Mouse (Mus musculus) lung, postnatal 0 days (tissue): ENCODE data around the gene Tgfb2. TPM values are rescaled to one million over a fixed set of nuclear protein-coding genes. Genes with fewer than 3 reads are reported as not detected.
A peak's percentile ranks its signal among the peaks of the same experiment; 100 is the strongest.

Source experiments
- ATAC-seq: fragments of 200-750 bp; cut with Nextera tagmentation; 2 replicates; pipeline ENCODE4 v1.8.0; 2017; ENCODE audit warnings: moderate library complexity
- DNase-seq: peaks from one replicate; pipeline ENCODE4 v3.0.0-alpha.2; 2016; ENCODE audit warnings: low spot score
- H3K27ac ChIP-seq: fragments of 300-500 bp; sonication (generic); 2 replicates; pipeline ENCODE4 v1.5.1; 2014; ENCODE audit warnings: antibody characterized with exemption, mild to moderate bottlenecking, low read length, mixed read lengths
- H3K27me3 ChIP-seq: fragments of 300-500 bp; sonication (generic); replicated peaks from 2 replicates; pipeline ENCODE4 v1.6.1; 2014; ENCODE audit warnings: low read length, mixed read lengths; ENCODE audit not compliant: insufficient read depth
- H3K36me3 ChIP-seq: fragments of 300-500 bp; sonication (generic); 2 replicates; pipeline ENCODE4 v1.6.1; 2014; ENCODE audit warnings: low read length, mixed read lengths; ENCODE audit not compliant: insufficient read depth
- H3K4me1 ChIP-seq: fragments of 300-500 bp; sonication (generic); 2 replicates; pipeline ENCODE4 v1.6.1; 2014; ENCODE audit warnings: antibody characterized with exemption, low read depth, low read length, mixed read lengths; ENCODE audit not compliant: insufficient read depth
- H3K4me2 ChIP-seq: fragments of 300-500 bp; sonication (generic); replicated peaks from 2 replicates; pipeline ENCODE4 v1.6.1; 2014; ENCODE audit warnings: low read depth, mild to moderate bottlenecking, low read length, moderate library complexity, mixed read lengths
- H3K4me3 ChIP-seq: fragments of 300-500 bp; sonication (generic); 2 replicates; pipeline ENCODE4 v1.5.1; 2014; ENCODE audit warnings: low read depth, low read length
- H3K9ac ChIP-seq: fragments of 300-500 bp; sonication (generic); replicated peaks from 2 replicates; pipeline ENCODE4 v1.6.1; 2014; ENCODE audit warnings: low read depth, mild to moderate bottlenecking
- H3K9me3 ChIP-seq: fragments of 300-500 bp; sonication (generic); 2 replicates; pipeline ENCODE4 v1.6.1; 2016; ENCODE audit warnings: low read length, mixed read lengths
- CTCF ChIP-seq: IDR thresholded peaks from 2 replicates; pipeline ENCODE4 v1.5.1; 2016; ENCODE audit warnings: antibody characterized with exemption, mild to moderate bottlenecking
- EP300 ChIP-seq: IDR thresholded peaks from 2 replicates; pipeline ENCODE4 v1.6.1; 2016; ENCODE audit warnings: antibody characterized with exemption, mild to moderate bottlenecking, control low read depth
- WGBS: fragments of 180-500 bp; shearing (Covaris S2); extraction: QIAGEN DNeasy Blood & Tissue Kit; methylation state at CpG from one replicate; pipeline ENCODE4 v1.1.7; 2014; 5-methylcytosine and 5-hydroxymethylcytosine counted together
- polyA plus RNA-seq: library from polyadenylated mRNA; unstranded; fragments of >200 nt; fragmentation: Nextera tagmentation; extraction: Ambion mirVana; gene quantifications from 2 replicates; pipeline ENCODE4 v1.2.1, GENCODE M21; 2015

The Tgfb2 gene
- polyA plus RNA-seq, 1 experiment from 2014 or later: 49.7 TPM

- no peak overlapping the region for H3K4me3 ChIP-seq
- no peaks in the 10 kb centered on the region for H3K36me3 ChIP-seq
- TF ChIP-seq EP300 (no peak), CTCF (no peak)
- H3K4me1 ChIP-seq: peaks cover 7% of the 10 kb centered on the region
- DNase-seq (no peak), ATAC-seq (no peak)
- no peaks in the 10 kb centered on the region for H3K27me3 ChIP-seq
- no peak overlapping the region for H3K4me2 ChIP-seq
- WGBS: 82% methylated on average over 3 of the region's 3 CpGs
- H3K27ac ChIP-seq: no peak overlapping the region
- H3K9ac ChIP-seq: no peak overlapping the region
- no peaks in the 10 kb centered on the region for H3K9me3 ChIP-seq
These were observed 97.7 kb downstream of the Tgfb2 start for GRCm38 (mm10) chr1:186608116-186608515.

GRCm38 (mm10) chr1:186605635-186606034 is 100.2 kb downstream of the Tgfb2 start:
- Histone ChIP-seq H3K9ac (no peak overlapping the region), H3K4me2 (no peak overlapping the region), H3K36me3 (no peaks in the 10 kb centered on the region), H3K4me1 (peaks cover 7% of the 10 kb centered on the region; the same call in 1 of the 2 replicates), H3K27me3 (no peaks in the 10 kb centered on the region), H3K9me3 (no peaks in the 10 kb centered on the region), H3K27ac (no peak overlapping the region), H3K4me3 (no peak overlapping the region)
- ATAC-seq (no peak), DNase-seq (no peak)
- no peak for TF ChIP-seq EP300
- WGBS: 56% methylated on average over 2 of the region's 2 CpGs

GRCm38 (mm10) chr1:186604124-186604523 is 101.7 kb downstream of the Tgfb2 start:
- ATAC-seq (peak; percentile 30; the same call in 1 of the 2 replicates), DNase-seq (no peak)
- no peaks in the 10 kb centered on the region for H3K36me3 ChIP-seq
- TF ChIP-seq CTCF: no peak
- no peak for TF ChIP-seq EP300
- H3K4me2 ChIP-seq: no peak overlapping the region
- no peak overlapping the region for H3K27ac ChIP-seq
- no peaks in the 10 kb centered on the region for H3K4me1 ChIP-seq
- 89% methylated on average over 5 of the region's 5 CpGs for WGBS
- no peak overlapping the region for H3K4me3 ChIP-seq
- H3K9ac ChIP-seq: no peak overlapping the region
- no peaks in the 10 kb centered on the region for H3K27me3 ChIP-seq
- H3K9me3 ChIP-seq: no peaks in the 10 kb centered on the region

GRCm38 (mm10) chr1:186588226-186588625 is 117.6 kb downstream of the Tgfb2 start:
- TF ChIP-seq CTCF (no peak), EP300 (no peak)
- Histone ChIP-seq H3K27ac (no peak overlapping the region), H3K4me2 (no peak overlapping the region), H3K36me3 (no peaks in the 10 kb centered on the region), H3K27me3 (no peaks in the 10 kb centered on the region), H3K4me1 (no peaks in the 10 kb centered on the region), H3K9me3 (no peaks in the 10 kb centered on the region), H3K9ac (no peak overlapping the region), H3K4me3 (no peak overlapping the region)
- DNase-seq: no peak
- 93% methylated on average over 2 of the region's 2 CpGs for WGBS
- ATAC-seq: no peak

- TF ChIP-seq EP300 (no peak), CTCF (no peak)
- DNase-seq (peak; percentile 39), ATAC-seq (peak; percentile 44; the same call in 1 of the 2 replicates)
- Histone ChIP-seq H3K4me2 (no peak overlapping the region), H3K27me3 (no peaks in the 10 kb centered on the region), H3K27ac (no peak overlapping the region), H3K9me3 (no peaks in the 10 kb centered on the region), H3K4me3 (no peak overlapping the region), H3K4me1 (peaks cover 3% of the 10 kb centered on the region; the same call in 1 of the 2 replicates), H3K9ac (no peak overlapping the region), H3K36me3 (no peaks in the 10 kb centered on the region)
- WGBS: 59% methylated on average over 8 of the region's 8 CpGs
These were observed 118.6 kb downstream of the Tgfb2 start for GRCm38 (mm10) chr1:186587065-186587804.

GRCm38 (mm10) chr1:186585571-186586164 is 120.1 kb downstream of the Tgfb2 start:
- DNase-seq: peak; percentile 49
- Histone ChIP-seq H3K36me3 (no peaks in the 10 kb centered on the region), H3K4me1 (peaks cover 4% of the 10 kb centered on the region; the same call in 1 of the 2 replicates), H3K4me3 (no peak overlapping the region), H3K27me3 (no peaks in the 10 kb centered on the region), H3K9ac (no peak overlapping the region), H3K9me3 (no peaks in the 10 kb centered on the region), H3K4me2 (no peak overlapping the region), H3K27ac (no peak overlapping the region)
- no peak for ATAC-seq
- 53% methylated on average over 2 of the region's 2 CpGs for WGBS
- TF ChIP-seq CTCF (no peak), EP300 (0 out of 2 replicates have a peak, but pooled peaks have one; percentile 20)
